Mouse (Mus musculus) cerebellum, adult 2 months (tissue): ENCODE measurements around the gene Aarsd1.

Source experiments
- CTCF ChIP-seq: fragments of 200-500 bp; IDR thresholded peaks from 2 replicates; pipeline ENCODE4 v1.5.1; 2011; ENCODE audit warnings: low read depth, mild to moderate bottlenecking, control low read depth, low read length, moderate library complexity, borderline replicate concordance; ENCODE audit not compliant: insufficient read depth
- POLR2A ChIP-seq: fragments of 200-500 bp; IDR thresholded peaks from 2 replicates; pipeline ENCODE4 v1.6.1; 2011; ENCODE audit warnings: low read length, control low read depth, borderline replicate concordance; ENCODE audit not compliant: insufficient read depth

DNA sequence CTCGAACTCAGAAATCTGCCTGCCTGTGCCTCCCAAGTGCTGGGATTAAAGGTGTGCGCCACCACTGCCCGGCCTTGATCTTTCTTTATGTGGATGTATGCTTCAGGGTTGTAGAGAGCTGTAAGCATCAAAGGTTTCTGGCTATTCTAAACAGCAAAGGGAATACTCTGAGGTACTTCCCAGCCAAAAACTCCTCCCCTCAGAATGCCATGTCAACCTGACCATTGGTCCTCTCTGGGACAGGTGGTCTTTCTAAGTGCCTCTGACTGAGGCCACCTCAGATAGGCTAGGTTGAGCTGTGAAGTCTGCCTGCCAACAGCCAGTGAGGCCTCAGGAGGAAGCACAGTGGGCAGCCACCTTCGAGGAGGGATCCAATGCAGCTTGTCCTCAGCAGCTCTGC is 31.5 kb upstream of the Aarsd1 start:
- TF ChIP-seq POLR2A, result no peak
- TF ChIP-seq CTCF, result no peak
